In genomic region chr7:48843541-48843940, GRCm38 (mm10) we compare ENCODE assay signal across 29 mouse cellular contexts. TPM values are rescaled to one million over a fixed set of nuclear protein-coding genes. Genes with fewer than 3 reads are reported as not detected.
DNase-seq lines count a peak whose midpoint lies in the region; ATAC-seq and TF ChIP-seq lines count a peak whose summit lies in the region.
"Had no signal": no experiment of that assay in that cellular context is flagged by ENCODE, and none has a peak within 500 bp of the region (broad histone marks: within the 10 kb centered on the region; RNA-seq: fewer than 3 reads in every experiment).

No protein-coding gene starts in this region.

- no peaks in the 10 kb centered on the region for H3K9me3 ChIP-seq in heart, embryonic 10.5 days
- no peaks in the 10 kb centered on the region for H3K9me3 ChIP-seq in heart, embryonic 13.5 days
- H3K9me3 ChIP-seq in heart, embryonic 16.5 days (replicated peaks; ENCODE audit: control insufficient read depth, low read length): no peaks in the 10 kb centered on the region
- no peaks in the 10 kb centered on the region for H3K9me3 ChIP-seq in liver, embryonic 12.5 days (replicated peaks)
- H3K9me3 ChIP-seq: forebrain, embryonic 10.5 days; forebrain, embryonic 13.5 days; G1E; kidney, embryonic 15.5 days had no signal

- DNase-seq in heart, embryonic 10.5 days (ENCODE audit: low spot score): no peak
- DNase-seq in heart, postnatal 25 days (ENCODE audit: low spot score): no peak
- DNase-seq in heart, adult 9 months (ENCODE audit: low spot score in 2 of 2): no peak
- no peak for DNase-seq in heart, adult 11 months
- DNase-seq in liver, adult 2 months (ENCODE audit: extremely low read depth, low read depth, low spot score): peak; percentile 99
- DNase-seq: adrenal gland, postnatal 10 days; adrenal gland, postnatal 36 days; B cell, adult 2 months; cerebellum, adult 18-20 months; cerebellum, adult 9-10 months; cerebellum, postnatal 14 days; gastrocnemius, postnatal 10 days; gastrocnemius, postnatal 36 days; kidney, adult 11 months; kidney, adult 8-10 months had no signal

- H3K4me1 ChIP-seq in heart, embryonic 10.5 days: peaks cover 61% of the 10 kb centered on the region
- H3K4me1 ChIP-seq in heart, embryonic 13.5 days: peaks cover 77% of the 10 kb centered on the region
- peaks cover 34% of the 10 kb centered on the region for H3K4me1 ChIP-seq in heart, embryonic 16.5 days (ENCODE audit: control insufficient read depth, insufficient read depth, low read length)
- H3K4me1 ChIP-seq in liver, adult 2 months (ENCODE audit: control insufficient read depth, insufficient read depth, low read length): peaks cover 28% of the 10 kb centered on the region
- no peaks in the 10 kb centered on the region for H3K4me1 ChIP-seq in liver, embryonic 12.5 days
- H3K4me1 ChIP-seq: forebrain, embryonic 13.5 days had no signal

- no peak for ATAC-seq in heart, embryonic 13.5 days (ENCODE audit: extremely low read depth, insufficient number of reproducible peaks, low FRiP score, low TSS enrichment)
- no peak for ATAC-seq in heart, embryonic 16.5 days (replicated peaks; ENCODE audit: extremely low read depth, insufficient read depth, low FRiP score)
- ATAC-seq in liver, embryonic 12.5 days: no peak
- ATAC-seq: forebrain, embryonic 13.5 days; forebrain, embryonic 16.5 days; hindbrain, postnatal 0 days; inflammation-experienced regulatory T-cells, adult 6 months; Patski had no signal

- TF ChIP-seq POLR2A in liver, adult 2 months (IDR thresholded peaks at IDR 0.05; ENCODE audit: extremely low read depth, insufficient read depth, low read length): 0 out of 2 replicates have a peak, but pooled peaks have one; percentile 37

- no peak for TF ChIP-seq CTCF in liver, adult 2 months (IDR thresholded peaks at IDR 0.05; ENCODE audit: low read depth, low read length)

- no peak overlapping the region; the same call in 1 of the 2 replicates for H3K27ac ChIP-seq in heart, embryonic 10.5 days
- H3K27ac ChIP-seq in heart, embryonic 13.5 days (replicated peaks): peak overlapping the region; percentile 95
- peak overlapping the region; percentile 91 for H3K27ac ChIP-seq in heart, embryonic 16.5 days (ENCODE audit: low read length)
- peak overlapping the region; percentile 87 for H3K27ac ChIP-seq in liver, adult 2 months (replicated peaks; ENCODE audit: insufficient read depth, low read depth, low read length)
- no peak overlapping the region for H3K27ac ChIP-seq in liver, embryonic 12.5 days
- H3K27ac ChIP-seq: forebrain, embryonic 10.5 days; forebrain, embryonic 13.5 days; hindbrain, embryonic 14.5 days; hindbrain, postnatal 0 days; kidney, embryonic 15.5 days had no signal

- no peaks in the 10 kb centered on the region for H3K27me3 ChIP-seq in heart, embryonic 10.5 days (ENCODE audit: insufficient read depth, poor library complexity, severe bottlenecking)
- no peaks in the 10 kb centered on the region for H3K27me3 ChIP-seq in heart, embryonic 13.5 days (replicated peaks)
- no peaks in the 10 kb centered on the region for H3K27me3 ChIP-seq in heart, embryonic 16.5 days (ENCODE audit: control insufficient read depth, insufficient read depth, low read length)
- no peaks in the 10 kb centered on the region for H3K27me3 ChIP-seq in liver, adult 2 months (ENCODE audit: control insufficient read depth, insufficient read depth, low read length)
- H3K27me3 ChIP-seq in liver, embryonic 12.5 days (replicated peaks): no peaks in the 10 kb centered on the region
- H3K27me3 ChIP-seq: CH12.LX; forebrain, embryonic 13.5 days; kidney, embryonic 15.5 days; Patski had no signal

- H3K4me2 ChIP-seq in heart, embryonic 13.5 days: peak overlapping the region; percentile 75
- H3K4me2 ChIP-seq in heart, embryonic 16.5 days (ENCODE audit: low read depth, low read length): peak overlapping the region; percentile 66
- no peak overlapping the region for H3K4me2 ChIP-seq in liver, embryonic 12.5 days
- H3K4me2 ChIP-seq: forebrain, embryonic 13.5 days; hindbrain, embryonic 14.5 days; kidney, embryonic 15.5 days had no signal

- intact Hi-C loops in heart, postnatal 25 days (cut with DNase I): no loop called here

- H3K9ac ChIP-seq in heart, embryonic 13.5 days: peak overlapping the region; percentile 88
- peak overlapping the region; percentile 82; the same call in 1 of the 2 replicates for H3K9ac ChIP-seq in heart, embryonic 16.5 days (ENCODE audit: low read length)
- peak overlapping the region; percentile 71 for H3K9ac ChIP-seq in liver, adult 2 months (ENCODE audit: low read depth, low read length)
- H3K9ac ChIP-seq in liver, embryonic 12.5 days: no peak overlapping the region
- H3K9ac ChIP-seq: forebrain, embryonic 13.5 days; hindbrain, embryonic 14.5 days; kidney, embryonic 15.5 days had no signal

- peak overlapping the region; percentile 59 for H3K4me3 ChIP-seq in heart, embryonic 10.5 days
- peak overlapping the region; percentile 64 for H3K4me3 ChIP-seq in heart, embryonic 13.5 days
- H3K4me3 ChIP-seq in heart, embryonic 16.5 days (ENCODE audit: low read length): peak overlapping the region; percentile 46
- H3K4me3 ChIP-seq in liver, adult 2 months (ENCODE audit: insufficient read depth, low read depth, low read length): no peak overlapping the region
- no peak overlapping the region for H3K4me3 ChIP-seq in liver, embryonic 12.5 days
- H3K4me3 ChIP-seq: forebrain, embryonic 10.5 days; forebrain, embryonic 13.5 days; kidney, embryonic 15.5 days had no signal

- WGBS in heart, embryonic 10.5 days: 86% methylated on average over 5 of the region's 5 CpGs
- WGBS in heart, embryonic 13.5 days: 70% methylated on average over 5 of the region's 5 CpGs
- WGBS in heart, embryonic 16.5 days: 71% methylated on average over 5 of the region's 5 CpGs
- 13% methylated on average over 5 of the region's 5 CpGs for WGBS in liver, adult 2 months
- 63% methylated on average over 5 of the region's 5 CpGs for WGBS in liver, embryonic 12.5 days (ENCODE audit: insufficient replicate concordance)

- peaks cover 17% of the 10 kb centered on the region for H3K36me3 ChIP-seq in heart, embryonic 10.5 days
- peaks cover 22% of the 10 kb centered on the region for H3K36me3 ChIP-seq in heart, embryonic 13.5 days
- peaks cover 4% of the 10 kb centered on the region; the same call in 1 of the 2 replicates for H3K36me3 ChIP-seq in heart, embryonic 16.5 days (ENCODE audit: control insufficient read depth, insufficient read depth)
- H3K36me3 ChIP-seq in liver, adult 2 months (ENCODE audit: control insufficient read depth, insufficient read depth, low read length): no peaks in the 10 kb centered on the region
- no peaks in the 10 kb centered on the region for H3K36me3 ChIP-seq in liver, embryonic 12.5 days
- H3K36me3 ChIP-seq: forebrain, embryonic 10.5 days; G1E; kidney, embryonic 15.5 days had no signal

- H3K79me2 ChIP-seq in liver, adult 2 months (ENCODE audit: control insufficient read depth, insufficient read depth, low read length): no peaks in the 10 kb centered on the region; the same call in 1 of the 2 replicates

RNA-seq across cellular contexts. Expression of gene Csrp3, which starts 4.3 kb away (rescaled TPM):
- 905 and 1,263 TPM in 2 replicates for polyA plus RNA-seq in heart, embryonic 10.5 days (2016; fragmentation: Nextera tagmentation; extraction: Ambion mirVana)
- 1,000 to 10,000 TPM; 2,113 to 2,237 TPM for total RNA-seq in heart, postnatal 25 days (2021)
- 1,256 and 1,437 TPM in 2 replicates for polyA plus RNA-seq in heart, embryonic 13.5 days (2015; fragmentation: Nextera tagmentation; extraction: Ambion mirVana)
- 1,973 and 1,982 TPM in 2 replicates for polyA plus RNA-seq in heart, embryonic 16.5 days (2015; fragmentation: Nextera tagmentation; extraction: Ambion mirVana)
- 16.8 and 44.6 TPM in 2 replicates for total RNA-seq in liver, adult 2 months (2014; rRNA removed)
- 10.9 and 11.4 TPM in 2 replicates for polyA plus RNA-seq in liver, adult 2 months (2012; rRNA removed)
- 0.27 and 0.86 TPM in 2 replicates for polyA plus RNA-seq in liver, embryonic 12.5 days (2016; fragmentation: Nextera tagmentation; extraction: Ambion mirVana)
- total RNA-seq: adrenal gland, postnatal 36 days; G1E; hindbrain, postnatal 0 days had no signal
- polyA plus RNA-seq: forebrain, embryonic 10.5 days; forebrain, embryonic 13.5 days; forebrain, embryonic 16.5 days; G1E; hindbrain, embryonic 11.5 days; hindbrain, embryonic 14.5 days; hindbrain, postnatal 0 days; inflammation-experienced regulatory T-cells, adult 6 months; Patski had no signal

RNA-seq across cellular contexts. Expression of gene E2f8, which starts 37.9 kb away (rescaled TPM):
- polyA plus RNA-seq in heart, embryonic 10.5 days (2016; fragmentation: Nextera tagmentation; extraction: Ambion mirVana): 21.9 and 25.4 TPM in 2 replicates
- under 1 TPM; 0.75 to 0.87 TPM for total RNA-seq in heart, postnatal 25 days (2021)
- polyA plus RNA-seq in heart, embryonic 13.5 days (2015; fragmentation: Nextera tagmentation; extraction: Ambion mirVana): 18.6 and 19.9 TPM in 2 replicates
- 15.9 and 17.7 TPM in 2 replicates for polyA plus RNA-seq in heart, embryonic 16.5 days (2015; fragmentation: Nextera tagmentation; extraction: Ambion mirVana)
- total RNA-seq in liver, adult 2 months (2014; rRNA removed): 0.83 and 1.1 TPM in 2 replicates
- polyA plus RNA-seq in liver, adult 2 months (2012; rRNA removed): 1.3 and 2.6 TPM in 2 replicates
- 34.5 and 38.7 TPM in 2 replicates for polyA plus RNA-seq in liver, embryonic 12.5 days (2016; fragmentation: Nextera tagmentation; extraction: Ambion mirVana)

RNA-seq across cellular contexts. Expression of gene Zdhhc13, which starts 54.7 kb away (rescaled TPM):
- 34.8 and 37.7 TPM in 2 replicates for polyA plus RNA-seq in heart, embryonic 10.5 days (2016; fragmentation: Nextera tagmentation; extraction: Ambion mirVana)
- 10 to 100 TPM; 11.0 to 12.9 TPM for total RNA-seq in heart, postnatal 25 days (2021)
- polyA plus RNA-seq in heart, embryonic 13.5 days (2015; fragmentation: Nextera tagmentation; extraction: Ambion mirVana): 31.1 and 32.5 TPM in 2 replicates
- 30.5 and 33.6 TPM in 2 replicates for polyA plus RNA-seq in heart, embryonic 16.5 days (2015; fragmentation: Nextera tagmentation; extraction: Ambion mirVana)
- total RNA-seq in liver, adult 2 months (2014; rRNA removed): 6.2 and 7.7 TPM in 2 replicates
- 2.7 and 3.0 TPM in 2 replicates for polyA plus RNA-seq in liver, adult 2 months (2012; rRNA removed)
- 20.2 and 22.5 TPM in 2 replicates for polyA plus RNA-seq in liver, embryonic 12.5 days (2016; fragmentation: Nextera tagmentation; extraction: Ambion mirVana)

Comparison
In these comparisons a context has a peak if more than half of its experiments do, and no peak if none do; other contexts are left out.
1. H3K27ac ChIP-seq: peak in heart, embryonic 13.5 days (single experiment), heart, embryonic 16.5 days (single experiment) and liver, adult 2 months (single experiment); none in heart, embryonic 10.5 days (single experiment) and liver, embryonic 12.5 days (single experiment).
2. H3K4me3 ChIP-seq: peak in heart, embryonic 10.5 days (single experiment), heart, embryonic 13.5 days (single experiment) and heart, embryonic 16.5 days (single experiment); none in liver, adult 2 months (single experiment) and liver, embryonic 12.5 days (single experiment).
3. RNA of gene Csrp3, which starts 4.3 kb away (polyA plus RNA-seq): 1,973 to 1,982 TPM in heart, embryonic 16.5 days, 1,256 to 1,437 TPM in heart, embryonic 13.5 days and 905 to 1,263 TPM in heart, embryonic 10.5 days; 10.9 to 11.4 TPM in liver, adult 2 months and 0.27 to 0.86 TPM in liver, embryonic 12.5 days; every median in the first group is over 10 times any median in the second.